ENCODE assay signal across 14 mouse cellular contexts in genomic region chr8:83725521-83726102, GRCm38 (mm10).
"Had no signal": no experiment of that assay in that cellular context is flagged by ENCODE, and none has a peak within 500 bp of the region (broad histone marks: within the 10 kb centered on the region; RNA-seq: fewer than 3 reads in every experiment).

No protein-coding gene starts in this region.

- H3K27me3 ChIP-seq: heart, embryonic 13.5 days; heart, embryonic 15.5 days; hindbrain, embryonic 15.5 days; kidney, embryonic 15.5 days; limb, embryonic 12.5 days; liver, embryonic 13.5 days had no signal

- H3K4me2 ChIP-seq: heart, embryonic 11.5 days; heart, embryonic 13.5 days; heart, embryonic 15.5 days; hindbrain, embryonic 13.5 days; hindbrain, embryonic 15.5 days; kidney, embryonic 15.5 days; limb, embryonic 12.5 days; liver, embryonic 11.5 days; liver, embryonic 13.5 days had no signal

- H3K4me3 ChIP-seq: heart, adult 2 months; heart, embryonic 13.5 days; heart, embryonic 15.5 days; hindbrain, embryonic 13.5 days; hindbrain, embryonic 15.5 days; kidney, embryonic 15.5 days; left cerebral cortex, adult 2 months; limb, embryonic 10.5 days; limb, embryonic 12.5 days; liver, embryonic 13.5 days had no signal

- H3K27ac ChIP-seq: heart, adult 2 months; heart, embryonic 13.5 days; heart, embryonic 15.5 days; hindbrain, embryonic 13.5 days; hindbrain, embryonic 15.5 days; hindbrain, postnatal 0 days; kidney, embryonic 15.5 days; kidney, postnatal 0 days; left cerebral cortex, adult 2 months; limb, embryonic 10.5 days; limb, embryonic 12.5 days; liver, embryonic 13.5 days had no signal

- H3K4me1 ChIP-seq: hindbrain, embryonic 13.5 days; hindbrain, embryonic 15.5 days; kidney, embryonic 15.5 days had no signal

- H3K9me3 ChIP-seq: heart, embryonic 13.5 days; heart, embryonic 15.5 days; hindbrain, embryonic 13.5 days; hindbrain, embryonic 15.5 days; kidney, embryonic 15.5 days; limb, embryonic 10.5 days; limb, embryonic 12.5 days; liver, embryonic 13.5 days had no signal

- H3K9ac ChIP-seq: heart, embryonic 13.5 days; heart, embryonic 15.5 days; hindbrain, embryonic 13.5 days; hindbrain, embryonic 15.5 days; kidney, embryonic 15.5 days; limb, embryonic 12.5 days; liver, embryonic 13.5 days had no signal
